Mouse (Mus musculus): ENCODE data around the gene Fam198b.

GRCm38 (mm10) chr3:79897534-79898370 is 13.4 kb downstream of the Fam198b start:
- TF ChIP-seq CTCF (IDR thresholded peaks at IDR 0.05; ENCODE audit: borderline replicate concordance, control insufficient read depth, extremely low read depth, insufficient read depth, low read length, poor library complexity), result no peak
- TF ChIP-seq POLR2A (IDR thresholded peaks at IDR 0.05; ENCODE audit: control insufficient read depth, extremely low read depth, insufficient read depth, low read length, poor library complexity), result no peak

Data from thymus, adult 2 months (tissue).